In genomic region chr10:95386527-95386926, GRCm38 (mm10) we compare ENCODE assay signal across 19 mouse cellular contexts. TPM values are rescaled to one million over a fixed set of nuclear protein-coding genes. Genes with fewer than 3 reads are reported as not detected.
DNase-seq lines count a peak whose midpoint lies in the region; ATAC-seq and TF ChIP-seq lines count a peak whose summit lies in the region.
"Had no signal": no experiment of that assay in that cellular context is flagged by ENCODE, and none has a peak within 500 bp of the region (broad histone marks: within the 10 kb centered on the region; RNA-seq: fewer than 3 reads in every experiment).

No protein-coding gene starts in this region.

- no peak overlapping the region for H3K4me2 ChIP-seq in lung, embryonic 16.5 days (ENCODE audit: low read depth, low read length)
- no peak overlapping the region for H3K4me2 ChIP-seq in stomach, embryonic 16.5 days (ENCODE audit: low read depth, low read length)
- H3K4me2 ChIP-seq: forebrain, embryonic 13.5 days; heart, embryonic 12.5 days; hindbrain, embryonic 15.5 days had no signal

- ATAC-seq in lung, embryonic 16.5 days (ENCODE audit: low read depth), result no peak
- no peak for ATAC-seq in stomach, embryonic 16.5 days (ENCODE audit: insufficient read depth, low FRiP score)
- ATAC-seq: forebrain, embryonic 13.5 days; forebrain, postnatal 0 days; Patski had no signal

- in situ Hi-C loops in ES-E14 (cut with MboI; ENCODE audit: low sequenced_read_pairs in 2 of 2, unreplicated experiment in 2 of 2), result no loop called here

- H3K27me3 ChIP-seq in lung, embryonic 16.5 days (ENCODE audit: control insufficient read depth, insufficient read depth, low read depth, low read length), result no peaks in the 10 kb centered on the region
- no peaks in the 10 kb centered on the region for H3K27me3 ChIP-seq in stomach, embryonic 16.5 days (ENCODE audit: control insufficient read depth, insufficient read depth, low read length)
- H3K27me3 ChIP-seq: forebrain, embryonic 13.5 days; heart, embryonic 12.5 days; hindbrain, embryonic 15.5 days; Patski had no signal

- H3K9ac ChIP-seq in lung, embryonic 16.5 days (ENCODE audit: low read length), result no peak overlapping the region
- peak overlapping the region; percentile 41; the same call in 1 of the 2 replicates for H3K9ac ChIP-seq in ES-E14 (ENCODE audit: insufficient read depth, low read depth, low read length, poor library complexity, severe bottlenecking)
- no peak overlapping the region for H3K9ac ChIP-seq in stomach, embryonic 16.5 days (ENCODE audit: low read length)
- H3K9ac ChIP-seq: forebrain, embryonic 13.5 days; forebrain, postnatal 0 days; heart, embryonic 12.5 days; hindbrain, embryonic 15.5 days had no signal

- peak; percentile 44 for DNase-seq in heart, adult 11 months
- DNase-seq in heart, postnatal 14 days, result no peak
- DNase-seq in lung, postnatal 25 days (ENCODE audit: low spot score), result no peak
- no peak for DNase-seq in ES-E14 (ENCODE audit: low read depth, low spot score)
- DNase-seq in adrenal gland, postnatal 10 days, result no peak
- no peak for DNase-seq in left cerebral cortex, adult 18-20 months (ENCODE audit: low spot score in 2 of 2)
- DNase-seq: adrenal gland, adult 8-10 months; cerebellum, adult 11 months; cerebellum, adult 8-10 months; cerebellum, postnatal 14 days; forebrain, postnatal 0 days; gastrocnemius, postnatal 14 days; heart, postnatal 36 days had no signal

- peak overlapping the region; percentile 82 for H3K27ac ChIP-seq in lung, embryonic 16.5 days (ENCODE audit: low read length)
- no peak overlapping the region for H3K27ac ChIP-seq in ES-E14 (ENCODE audit: insufficient read depth, low read depth, low read length, poor library complexity, severe bottlenecking)
- peak overlapping the region; percentile 30; the same call in 1 of the 2 replicates for H3K27ac ChIP-seq in stomach, embryonic 16.5 days (ENCODE audit: low read length)
- H3K27ac ChIP-seq: forebrain, embryonic 13.5 days; hindbrain, embryonic 15.5 days had no signal

- H3K36me3 ChIP-seq in lung, embryonic 16.5 days (ENCODE audit: control insufficient read depth, insufficient read depth, low read length), result no peaks in the 10 kb centered on the region
- peaks cover 7% of the 10 kb centered on the region for H3K36me3 ChIP-seq in ES-E14 (ENCODE audit: control insufficient read depth, insufficient read depth, low read length, poor library complexity, severe bottlenecking)
- no peaks in the 10 kb centered on the region for H3K36me3 ChIP-seq in stomach, embryonic 16.5 days (ENCODE audit: control insufficient read depth, insufficient read depth, low read length)
- H3K36me3 ChIP-seq: heart, embryonic 12.5 days; hindbrain, embryonic 15.5 days had no signal

- H3K4me1 ChIP-seq in lung, embryonic 16.5 days (replicated peaks; ENCODE audit: control insufficient read depth, insufficient read depth, low read length), result peaks cover 23% of the 10 kb centered on the region
- H3K4me1 ChIP-seq in ES-E14 (ENCODE audit: control insufficient read depth in 2 of 2, insufficient read depth in 2 of 2, low read length in 2 of 2, poor library complexity in 1 of 2), result peaks cover 0 to 3% of the 10 kb centered on the region in 2 experiments; a peak in 1 of 4 replicates
- no peaks in the 10 kb centered on the region for H3K4me1 ChIP-seq in stomach, embryonic 16.5 days (ENCODE audit: control insufficient read depth, insufficient read depth, low read length)
- H3K4me1 ChIP-seq: forebrain, embryonic 13.5 days; hindbrain, embryonic 15.5 days had no signal

- H3K4me3 ChIP-seq in lung, embryonic 16.5 days (ENCODE audit: low read length), result no peak overlapping the region
- H3K4me3 ChIP-seq in ES-E14 (ENCODE audit: insufficient read depth in 1 of 2, low read depth in 1 of 2, low read length in 2 of 2, poor library complexity in 1 of 2, severe bottlenecking in 1 of 2), result peak overlapping the region in 1 of 2 experiments; percentile 50; a peak in 1 of 4 replicates
- H3K4me3 ChIP-seq in stomach, embryonic 16.5 days (replicated peaks; ENCODE audit: low read length), result no peak overlapping the region
- H3K4me3 ChIP-seq: forebrain, embryonic 13.5 days; heart, embryonic 12.5 days; hindbrain, embryonic 15.5 days had no signal

- H3K9me3 ChIP-seq in lung, embryonic 16.5 days (ENCODE audit: control insufficient read depth, low read length), result no peaks in the 10 kb centered on the region
- H3K9me3 ChIP-seq in ES-E14 (ENCODE audit: control insufficient read depth, insufficient read depth, low read depth, low read length), result no peaks in the 10 kb centered on the region
- no peaks in the 10 kb centered on the region for H3K9me3 ChIP-seq in stomach, embryonic 16.5 days (replicated peaks; ENCODE audit: control insufficient read depth, low read length)
- H3K9me3 ChIP-seq: forebrain, embryonic 13.5 days; heart, embryonic 12.5 days; hindbrain, embryonic 15.5 days had no signal

- intact Hi-C loops in heart, postnatal 14 days (cut with DNase I), result loop anchor here (5.0 kb wide), 1 partner anchor 49 kb away; no protein-coding TSS in a partner anchor

- WGBS in lung, embryonic 16.5 days, result 87% methylated on average over 6 of the region's 6 CpGs
- WGBS in stomach, embryonic 16.5 days, result 93% methylated on average over 6 of the region's 6 CpGs

TF ChIP-seq in ES-E14, 5 proteins besides CTCF, POLR2A, EP300 and RAD21:
- TF ChIP-seq HCFC1 (IDR thresholded peaks at IDR 0.05; ENCODE audit: borderline replicate concordance, insufficient read depth, low read length), result peak; percentile 92
- TF ChIP-seq MAFK (IDR thresholded peaks at IDR 0.05; ENCODE audit: insufficient read depth, low read depth, low read length), result no peak

RNA-seq across cellular contexts. Expression of gene Socs2, which starts 30.5 kb away (rescaled TPM):
- total RNA-seq in heart, postnatal 14 days (2021), result 10 to 100 TPM; 79.1 to 80.9 TPM
- 90.3 and 93.1 TPM in 2 replicates for polyA plus RNA-seq in lung, embryonic 16.5 days (2015; fragmentation: Nextera tagmentation; extraction: Ambion mirVana)
- total RNA-seq in ES-E14 (2012; rRNA removed), result 46.3 and 102 TPM in 2 replicates
- 24.3 and 27.0 TPM in 2 replicates for polyA plus RNA-seq in stomach, embryonic 16.5 days (2015; fragmentation: Nextera tagmentation; extraction: Ambion mirVana)
- 10 to 100 TPM; 30.0 to 34.1 TPM for total RNA-seq in adrenal gland, postnatal 10 days (2021)
- total RNA-seq in left cerebral cortex, adult 18-20 months (2021), result 10 to 100 TPM; 26.9 to 31.7 TPM
